Mouse (Mus musculus): Measurements from ENCODE around the gene Mcfd2. TPM values are rescaled to one million over a fixed set of nuclear protein-coding genes. Genes with fewer than 3 reads are reported as not detected.
A peak's percentile ranks its signal among the peaks of the same experiment; 100 is the strongest.
"Not testable (repeated sequence)": the region's sequence is repeated elsewhere in the genome, so short reads cannot be mapped to it uniquely, and the experiment has no call there.

The Mcfd2 gene
- polyA plus RNA-seq, 1 experiment from 2014 or later: 55.7 TPM

GRCm38 (mm10) chr17:87302014-87302794 is 36.5 kb upstream of the Mcfd2 start:
- Histone ChIP-seq H3K4me3 (no peak overlapping the region), H3K4me1 (no peaks in the 10 kb centered on the region), H3K27me3 (replicated peaks) (no peaks in the 10 kb centered on the region), H3K27ac (no peak overlapping the region), H3K9ac (no peak overlapping the region), H3K9me3 (no peaks in the 10 kb centered on the region), H3K4me2 (replicated peaks) (no peak overlapping the region), H3K36me3 (no peaks in the 10 kb centered on the region)
- 88% methylated on average over 13 of the region's 13 CpGs for WGBS
- no peak for ATAC-seq (ENCODE audit: low FRiP score, low read depth)

- not testable (repeated sequence) for ATAC-seq (ENCODE audit: low FRiP score, low read depth); H3K9me3 ChIP-seq; H3K36me3 ChIP-seq; H3K27ac ChIP-seq; H3K9ac ChIP-seq; H3K4me3 ChIP-seq; H3K27me3 ChIP-seq (replicated peaks); H3K4me2 ChIP-seq (replicated peaks); H3K4me1 ChIP-seq
- 88% methylated on average over 9 of the region's 9 CpGs for WGBS
These were observed 35.9 kb upstream of the Mcfd2 start for GRCm38 (mm10) chr17:87301607-87302006.

GRCm38 (mm10) chr17:87300340-87300739 is 34.6 kb upstream of the Mcfd2 start:
- H3K4me2 ChIP-seq (replicated peaks): no peak overlapping the region
- no peaks in the 10 kb centered on the region for H3K4me1 ChIP-seq
- no peaks in the 10 kb centered on the region for H3K27me3 ChIP-seq (replicated peaks)
- H3K9ac ChIP-seq: no peak overlapping the region
- no peak overlapping the region for H3K27ac ChIP-seq
- H3K4me3 ChIP-seq: no peak overlapping the region
- no peak for ATAC-seq (ENCODE audit: low FRiP score, low read depth)
- no peaks in the 10 kb centered on the region for H3K36me3 ChIP-seq
- H3K9me3 ChIP-seq: no peaks in the 10 kb centered on the region
- 83% methylated on average over 10 of the region's 10 CpGs for WGBS

GRCm38 (mm10) chr17:87298944-87299343 is 33.2 kb upstream of the Mcfd2 start:
- Histone ChIP-seq H3K4me3 (no peak overlapping the region), H3K27me3 (replicated peaks) (no peaks in the 10 kb centered on the region), H3K9me3 (no peaks in the 10 kb centered on the region), H3K4me1 (no peaks in the 10 kb centered on the region), H3K27ac (no peak overlapping the region), H3K9ac (no peak overlapping the region), H3K36me3 (no peaks in the 10 kb centered on the region), H3K4me2 (replicated peaks) (no peak overlapping the region)
- WGBS: 87% methylated on average over 6 of the region's 6 CpGs
- no peak for ATAC-seq (ENCODE audit: low FRiP score, low read depth)

- not testable (repeated sequence) for H3K9ac ChIP-seq; H3K4me3 ChIP-seq; H3K27me3 ChIP-seq (replicated peaks); ATAC-seq (ENCODE audit: low FRiP score, low read depth); H3K36me3 ChIP-seq; H3K4me2 ChIP-seq (replicated peaks); H3K27ac ChIP-seq; H3K4me1 ChIP-seq; H3K9me3 ChIP-seq
- WGBS: 78% methylated on average over 1 of the region's 1 CpGs
These were observed 31.0 kb upstream of the Mcfd2 start for GRCm38 (mm10) chr17:87296701-87297100.

- 83% methylated on average over 7 of the region's 7 CpGs for WGBS
- Histone ChIP-seq H3K27ac (no peak overlapping the region), H3K9ac (no peak overlapping the region), H3K36me3 (no peaks in the 10 kb centered on the region), H3K4me3 (no peak overlapping the region), H3K4me2 (replicated peaks) (no peak overlapping the region), H3K27me3 (replicated peaks) (no peaks in the 10 kb centered on the region), H3K4me1 (no peaks in the 10 kb centered on the region), H3K9me3 (no peaks in the 10 kb centered on the region)
- ATAC-seq (ENCODE audit: low FRiP score, low read depth): no peak
These were observed 30.0 kb upstream of the Mcfd2 start for GRCm38 (mm10) chr17:87295738-87296137.

- Histone ChIP-seq H3K4me1 (peaks cover 2% of the 10 kb centered on the region; the same call in 1 of the 2 replicates), H3K9ac (no peak overlapping the region), H3K36me3 (no peaks in the 10 kb centered on the region), H3K27me3 (replicated peaks) (no peaks in the 10 kb centered on the region), H3K9me3 (no peaks in the 10 kb centered on the region), H3K27ac (no peak overlapping the region), H3K4me2 (replicated peaks) (no peak overlapping the region), H3K4me3 (no peak overlapping the region)
- no peak for ATAC-seq (ENCODE audit: low FRiP score, low read depth)
- 90% methylated on average over 5 of the region's 5 CpGs for WGBS
These were observed 27.4 kb upstream of the Mcfd2 start for GRCm38 (mm10) chr17:87293125-87293524.

- peaks cover 3% of the 10 kb centered on the region; the same call in 1 of the 2 replicates for H3K4me1 ChIP-seq
- WGBS: 92% methylated on average over 5 of the region's 5 CpGs
- no peaks in the 10 kb centered on the region for H3K36me3 ChIP-seq
- H3K4me2 ChIP-seq (replicated peaks): no peak overlapping the region
- no peak overlapping the region for H3K27ac ChIP-seq
- ATAC-seq (ENCODE audit: low FRiP score, low read depth): no peak
- H3K4me3 ChIP-seq: no peak overlapping the region
- H3K9ac ChIP-seq: no peak overlapping the region
- no peaks in the 10 kb centered on the region for H3K9me3 ChIP-seq
- 0 out of 2 replicates have a peak, but pooled peaks cover 2% of the 10 kb centered on the region for H3K27me3 ChIP-seq (replicated peaks)
These were observed 26.0 kb upstream of the Mcfd2 start for GRCm38 (mm10) chr17:87291782-87292181.

- H3K4me1 ChIP-seq: peaks cover 3% of the 10 kb centered on the region; the same call in 1 of the 2 replicates
- 89% methylated on average over 7 of the region's 7 CpGs for WGBS
- ATAC-seq (ENCODE audit: low FRiP score, low read depth): no peak
- H3K27ac ChIP-seq: no peak overlapping the region
- H3K9me3 ChIP-seq: no peaks in the 10 kb centered on the region
- no peak overlapping the region for H3K4me2 ChIP-seq (replicated peaks)
- H3K27me3 ChIP-seq (replicated peaks): 0 out of 2 replicates have a peak, but pooled peaks cover 2% of the 10 kb centered on the region
- no peak overlapping the region for H3K9ac ChIP-seq
- no peak overlapping the region for H3K4me3 ChIP-seq
- H3K36me3 ChIP-seq: no peaks in the 10 kb centered on the region
These were observed 25.3 kb upstream of the Mcfd2 start for GRCm38 (mm10) chr17:87291037-87291436.

GRCm38 (mm10) chr17:87289367-87289766 is 23.6 kb upstream of the Mcfd2 start:
- Histone ChIP-seq H3K27ac (no peak overlapping the region), H3K9ac (no peak overlapping the region), H3K4me1 (peaks cover 4% of the 10 kb centered on the region), H3K9me3 (no peaks in the 10 kb centered on the region), H3K4me2 (replicated peaks) (no peak overlapping the region), H3K36me3 (no peaks in the 10 kb centered on the region), H3K27me3 (replicated peaks) (peaks cover 15% of the 10 kb centered on the region), H3K4me3 (no peak overlapping the region)
- WGBS: 62% methylated on average over 5 of the region's 5 CpGs
- ATAC-seq (ENCODE audit: low FRiP score, low read depth): no peak

- Histone ChIP-seq H3K27me3 (replicated peaks) (peaks cover 28% of the 10 kb centered on the region), H3K4me2 (replicated peaks) (no peak overlapping the region), H3K9me3 (no peaks in the 10 kb centered on the region), H3K4me1 (peaks cover 16% of the 10 kb centered on the region), H3K4me3 (no peak overlapping the region), H3K27ac (no peak overlapping the region), H3K9ac (0 out of 2 replicates have a peak overlapping the region, but pooled peaks have one; percentile 21), H3K36me3 (no peaks in the 10 kb centered on the region)
- no peak for ATAC-seq (ENCODE audit: low FRiP score, low read depth)
- WGBS: 32% methylated on average over 12 of the region's 12 CpGs
These were observed 22.4 kb upstream of the Mcfd2 start for GRCm38 (mm10) chr17:87288131-87288530.

- Histone ChIP-seq H3K27ac (no peak overlapping the region), H3K9ac (no peak overlapping the region), H3K4me2 (replicated peaks) (no peak overlapping the region), H3K9me3 (no peaks in the 10 kb centered on the region), H3K27me3 (replicated peaks) (peaks cover 30% of the 10 kb centered on the region), H3K4me3 (no peak overlapping the region), H3K36me3 (no peaks in the 10 kb centered on the region), H3K4me1 (peaks cover 16% of the 10 kb centered on the region)
- no peak for ATAC-seq (ENCODE audit: low FRiP score, low read depth)
- 63% methylated on average over 8 of the region's 8 CpGs for WGBS
These were observed 21.6 kb upstream of the Mcfd2 start for GRCm38 (mm10) chr17:87287197-87287777.

All from neural tube, embryonic 12.5 days (tissue).